Mouse (Mus musculus): ENCODE results near the gene Klf12. TPM values are rescaled to one million over a fixed set of nuclear protein-coding genes. Genes with fewer than 3 reads are reported as not detected.

Klf12 gene
- polyA plus RNA-seq, 1 experiment from 2014 or later: 5.7 TPM

- no peak overlapping the region for H3K27ac ChIP-seq (replicated peaks in 1 of 2; ENCODE audit: control insufficient read depth in 1 of 2, insufficient read depth in 1 of 2, low read depth in 2 of 2, low read length in 2 of 2)
- H3K4me3 ChIP-seq (ENCODE audit: control insufficient read depth in 1 of 2, insufficient read depth in 1 of 2, low read depth in 1 of 2, low read length in 2 of 2): no peak overlapping the region
- no peaks in the 10 kb centered on the region for H3K36me3 ChIP-seq (ENCODE audit: control insufficient read depth, insufficient read depth, low read length)
- H3K4me1 ChIP-seq (ENCODE audit: control insufficient read depth in 2 of 2, insufficient read depth in 2 of 2, low read length in 2 of 2): no peaks in the 10 kb centered on the region
- 74% methylated on average over 4 of the region's 4 CpGs for WGBS
- no peaks in the 10 kb centered on the region for H3K9me3 ChIP-seq (ENCODE audit: control insufficient read depth, low read length)
- no peak overlapping the region for H3K9ac ChIP-seq (ENCODE audit: low read length)
- ATAC-seq (ENCODE audit: insufficient number of reproducible peaks, insufficient read depth, low FRiP score, low read depth): no peak
- H3K27me3 ChIP-seq (ENCODE audit: control insufficient read depth, insufficient read depth, low read length): no peaks in the 10 kb centered on the region
- no peak overlapping the region for H3K4me2 ChIP-seq (ENCODE audit: low read length)
Measured at GRCm38 (mm10) chr14:100132479-100132878, 152.0 kb downstream of the Klf12 start.

- no peak overlapping the region for H3K27ac ChIP-seq (replicated peaks in 1 of 2; ENCODE audit: control insufficient read depth in 1 of 2, insufficient read depth in 1 of 2, low read depth in 2 of 2, low read length in 2 of 2)
- ATAC-seq (ENCODE audit: insufficient number of reproducible peaks, insufficient read depth, low FRiP score, low read depth): no peak
- H3K27me3 ChIP-seq (ENCODE audit: control insufficient read depth, insufficient read depth, low read length): no peaks in the 10 kb centered on the region
- no peaks in the 10 kb centered on the region for H3K9me3 ChIP-seq (ENCODE audit: control insufficient read depth, low read length)
- H3K4me3 ChIP-seq (ENCODE audit: control insufficient read depth in 1 of 2, insufficient read depth in 1 of 2, low read depth in 1 of 2, low read length in 2 of 2): no peak overlapping the region
- no peak overlapping the region for H3K4me2 ChIP-seq (ENCODE audit: low read length)
- H3K9ac ChIP-seq (ENCODE audit: low read length): no peak overlapping the region
- H3K36me3 ChIP-seq (ENCODE audit: control insufficient read depth, insufficient read depth, low read length): no peaks in the 10 kb centered on the region
- H3K4me1 ChIP-seq (ENCODE audit: control insufficient read depth in 2 of 2, insufficient read depth in 2 of 2, low read length in 2 of 2): 0 out of 4 replicates have a peak, but pooled peaks cover 0 to 1% of the 10 kb centered on the region in 2 experiments
- WGBS: 90% methylated on average over 6 of the region's 6 CpGs
Measured at GRCm38 (mm10) chr14:100126126-100126525, 158.4 kb downstream of the Klf12 start.

DNA sequence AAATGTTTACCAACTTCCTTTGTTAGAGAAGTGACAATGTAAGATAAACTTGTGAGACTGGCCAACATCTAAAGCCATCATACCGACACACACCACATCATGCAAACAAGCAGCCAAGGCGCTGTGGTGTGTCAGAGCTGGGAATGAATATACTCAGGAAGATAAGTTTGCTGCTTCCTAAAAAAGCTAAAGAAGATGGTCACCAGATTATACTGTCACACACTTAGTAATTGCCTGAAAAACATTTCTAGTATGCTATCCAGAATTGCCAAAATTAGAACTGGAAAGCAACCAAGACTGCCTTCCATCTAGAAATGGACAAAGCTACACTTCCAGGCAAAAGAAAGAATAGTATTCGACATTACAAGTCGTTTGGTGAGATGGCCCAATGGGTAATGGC is 163.4 kb downstream of the Klf12 start:
- WGBS: 77% methylated on average over 4 of the region's 4 CpGs
- Histone ChIP-seq H3K27ac (replicated peaks in 1 of 2; ENCODE audit: control insufficient read depth in 1 of 2, insufficient read depth in 1 of 2, low read depth in 2 of 2, low read length in 2 of 2) (no peak overlapping the region), H3K9ac (ENCODE audit: low read length) (no peak overlapping the region), H3K36me3 (ENCODE audit: control insufficient read depth, insufficient read depth, low read length) (no peaks in the 10 kb centered on the region), H3K4me1 (ENCODE audit: control insufficient read depth in 2 of 2, insufficient read depth in 2 of 2, low read length in 2 of 2) (0 out of 4 replicates have a peak, but pooled peaks cover 0 to 4% of the 10 kb centered on the region in 2 experiments), H3K4me2 (ENCODE audit: low read length) (no peak overlapping the region), H3K4me3 (ENCODE audit: control insufficient read depth in 1 of 2, insufficient read depth in 1 of 2, low read depth in 1 of 2, low read length in 2 of 2) (no peak overlapping the region), H3K9me3 (ENCODE audit: control insufficient read depth, low read length) (no peaks in the 10 kb centered on the region), H3K27me3 (ENCODE audit: control insufficient read depth, insufficient read depth, low read length) (no peaks in the 10 kb centered on the region)
- ATAC-seq (ENCODE audit: insufficient number of reproducible peaks, insufficient read depth, low FRiP score, low read depth): no peak

DNA sequence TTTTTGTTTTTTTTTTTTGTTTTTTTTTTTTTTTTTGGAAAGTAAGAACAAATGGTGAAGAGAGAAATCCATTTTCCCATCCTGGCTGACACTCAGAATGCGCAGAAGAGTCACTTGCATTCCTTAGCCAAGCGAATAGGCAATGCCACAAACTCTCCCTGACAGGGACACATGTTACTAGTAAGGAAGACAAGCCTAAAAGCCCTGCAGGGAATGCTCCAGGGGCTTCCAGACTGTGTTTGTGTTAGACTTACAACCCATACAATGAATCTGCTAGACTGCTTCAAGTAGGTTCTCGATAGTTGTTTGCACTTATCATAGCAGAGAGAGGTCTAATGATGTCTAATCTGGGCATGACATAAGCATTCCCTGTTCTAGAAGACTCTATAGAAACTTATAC is 164.6 kb downstream of the Klf12 start:
- 69% methylated on average over 3 of the region's 3 CpGs for WGBS
- Histone ChIP-seq H3K9me3 (ENCODE audit: control insufficient read depth, low read length) (no peaks in the 10 kb centered on the region), H3K4me2 (ENCODE audit: low read length) (no peak overlapping the region), H3K36me3 (ENCODE audit: control insufficient read depth, insufficient read depth, low read length) (no peaks in the 10 kb centered on the region), H3K27ac (replicated peaks in 1 of 2; ENCODE audit: control insufficient read depth in 1 of 2, insufficient read depth in 1 of 2, low read depth in 2 of 2, low read length in 2 of 2) (no peak overlapping the region), H3K4me3 (ENCODE audit: control insufficient read depth in 1 of 2, insufficient read depth in 1 of 2, low read depth in 1 of 2, low read length in 2 of 2) (no peak overlapping the region), H3K9ac (ENCODE audit: low read length) (no peak overlapping the region), H3K27me3 (ENCODE audit: control insufficient read depth, insufficient read depth, low read length) (no peaks in the 10 kb centered on the region), H3K4me1 (ENCODE audit: control insufficient read depth in 2 of 2, insufficient read depth in 2 of 2, low read length in 2 of 2) (0 out of 4 replicates have a peak, but pooled peaks cover 0 to 4% of the 10 kb centered on the region in 2 experiments)
- no peak for ATAC-seq (ENCODE audit: insufficient number of reproducible peaks, insufficient read depth, low FRiP score, low read depth)

DNA sequence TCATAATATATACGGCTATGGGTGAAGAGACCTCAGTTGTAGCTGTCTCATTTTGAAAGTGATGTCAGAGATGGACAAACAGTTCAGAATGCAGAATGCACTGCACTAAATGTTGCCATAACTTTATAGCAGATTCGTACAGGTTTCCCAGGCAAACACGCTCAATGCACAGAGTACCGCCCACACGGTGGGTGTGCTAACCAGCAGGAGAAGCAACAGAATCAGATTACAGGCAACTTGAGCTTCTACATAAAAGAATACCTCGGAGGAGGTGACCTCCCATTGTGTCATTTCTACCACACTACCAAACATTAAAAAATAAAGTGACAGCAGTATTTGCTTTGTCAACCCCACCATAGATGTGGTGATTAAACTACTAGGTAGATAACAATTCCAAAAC is 171.1 kb downstream of the Klf12 start:
- no peak for ATAC-seq (ENCODE audit: insufficient number of reproducible peaks, insufficient read depth, low FRiP score, low read depth)
- H3K27me3 ChIP-seq (ENCODE audit: control insufficient read depth, insufficient read depth, low read length): no peaks in the 10 kb centered on the region
- H3K9me3 ChIP-seq (ENCODE audit: control insufficient read depth, low read length): no peaks in the 10 kb centered on the region
- no peak overlapping the region for H3K4me2 ChIP-seq (ENCODE audit: low read length)
- WGBS: 77% methylated on average over 6 of the region's 6 CpGs
- H3K36me3 ChIP-seq (ENCODE audit: control insufficient read depth, insufficient read depth, low read length): no peaks in the 10 kb centered on the region
- no peak overlapping the region for H3K9ac ChIP-seq (ENCODE audit: low read length)
- no peak overlapping the region for H3K27ac ChIP-seq (replicated peaks in 1 of 2; ENCODE audit: control insufficient read depth in 1 of 2, insufficient read depth in 1 of 2, low read depth in 2 of 2, low read length in 2 of 2)
- peaks cover 0 to 4% of the 10 kb centered on the region in 2 experiments; a peak in 1 of 4 replicates for H3K4me1 ChIP-seq (ENCODE audit: control insufficient read depth in 2 of 2, insufficient read depth in 2 of 2, low read length in 2 of 2)
- H3K4me3 ChIP-seq (ENCODE audit: control insufficient read depth in 1 of 2, insufficient read depth in 1 of 2, low read depth in 1 of 2, low read length in 2 of 2): no peak overlapping the region

DNA sequence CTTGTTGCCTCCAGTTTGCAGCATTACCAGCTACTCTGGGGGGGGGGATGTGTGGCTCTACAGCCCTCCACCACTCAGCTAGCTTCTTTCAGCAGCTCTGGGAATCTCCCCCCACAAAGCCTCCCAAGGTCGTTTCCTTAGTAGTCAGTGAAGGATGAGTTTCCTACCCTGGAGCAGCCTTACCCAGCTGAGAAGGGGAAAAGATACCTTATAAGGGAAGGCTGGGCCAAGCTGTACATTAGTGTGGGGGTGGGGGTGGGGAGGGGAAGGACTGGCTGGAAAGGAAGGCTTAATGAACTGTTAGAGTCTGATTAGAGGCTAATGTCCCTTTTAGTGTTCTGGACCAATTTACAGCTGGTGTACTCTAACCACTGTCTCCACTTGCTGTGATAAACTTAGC is 172.7 kb downstream of the Klf12 start:
- H3K4me3 ChIP-seq (ENCODE audit: control insufficient read depth in 1 of 2, insufficient read depth in 1 of 2, low read depth in 1 of 2, low read length in 2 of 2): no peak overlapping the region
- no peak for ATAC-seq (ENCODE audit: insufficient number of reproducible peaks, insufficient read depth, low FRiP score, low read depth)
- no peak overlapping the region for H3K27ac ChIP-seq (replicated peaks in 1 of 2; ENCODE audit: control insufficient read depth in 1 of 2, insufficient read depth in 1 of 2, low read depth in 2 of 2, low read length in 2 of 2)

DNA sequence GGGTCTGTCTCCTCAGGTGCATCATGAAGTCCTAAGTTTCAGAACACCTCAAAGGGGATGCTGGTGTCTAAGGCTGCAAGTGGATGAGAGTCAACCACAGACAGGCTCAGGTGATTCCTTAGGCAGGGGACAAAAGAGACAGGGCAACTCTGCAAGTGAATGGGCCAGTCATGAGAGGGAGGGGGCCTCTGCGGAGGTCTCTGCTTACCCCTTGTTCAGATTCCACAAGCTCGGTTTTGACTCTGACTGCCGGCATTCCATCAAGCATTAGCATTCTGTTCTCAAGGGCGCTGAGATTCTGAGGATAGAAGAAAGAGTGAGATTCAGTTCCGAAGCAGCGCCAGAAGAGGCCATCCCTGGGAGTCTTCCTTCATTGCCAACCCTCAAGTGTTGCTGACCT is 174.9 kb downstream of the Klf12 start:
- Histone ChIP-seq H3K27ac (replicated peaks in 1 of 2; ENCODE audit: control insufficient read depth in 1 of 2, insufficient read depth in 1 of 2, low read depth in 2 of 2, low read length in 2 of 2) (no peak overlapping the region), H3K9ac (ENCODE audit: low read length) (no peak overlapping the region), H3K9me3 (ENCODE audit: control insufficient read depth, low read length) (no peaks in the 10 kb centered on the region), H3K27me3 (ENCODE audit: control insufficient read depth, insufficient read depth, low read length) (no peaks in the 10 kb centered on the region), H3K4me1 (ENCODE audit: control insufficient read depth in 2 of 2, insufficient read depth in 2 of 2, low read length in 2 of 2) (peaks cover 2 to 4% of the 10 kb centered on the region in 2 experiments; a peak in 2 of 4 replicates), H3K4me3 (ENCODE audit: control insufficient read depth in 1 of 2, insufficient read depth in 1 of 2, low read depth in 1 of 2, low read length in 2 of 2) (no peak overlapping the region), H3K4me2 (ENCODE audit: low read length) (no peak overlapping the region), H3K36me3 (ENCODE audit: control insufficient read depth, insufficient read depth, low read length) (no peaks in the 10 kb centered on the region)
- WGBS: 27% methylated on average over 6 of the region's 6 CpGs
- ATAC-seq (ENCODE audit: insufficient number of reproducible peaks, insufficient read depth, low FRiP score, low read depth): no peak

More for the DNA sequence above, 172.7 kb downstream of the Klf12 start:
- Histone ChIP-seq H3K9ac (ENCODE audit: low read length) (no peak overlapping the region), H3K4me1 (ENCODE audit: control insufficient read depth in 2 of 2, insufficient read depth in 2 of 2, low read length in 2 of 2) (peaks cover 0 to 4% of the 10 kb centered on the region in 2 experiments; a peak in 1 of 4 replicates), H3K4me2 (ENCODE audit: low read length) (no peak overlapping the region), H3K9me3 (ENCODE audit: control insufficient read depth, low read length) (no peaks in the 10 kb centered on the region), H3K36me3 (ENCODE audit: control insufficient read depth, insufficient read depth, low read length) (no peaks in the 10 kb centered on the region), H3K27me3 (ENCODE audit: control insufficient read depth, insufficient read depth, low read length) (no peaks in the 10 kb centered on the region)
- WGBS: 7% methylated on average over 1 of the region's 1 CpGs

GRCm38 (mm10) chr14:100105570-100105969 is 178.9 kb downstream of the Klf12 start:
- H3K9me3 ChIP-seq (ENCODE audit: control insufficient read depth, low read length): no peaks in the 10 kb centered on the region
- H3K4me1 ChIP-seq (ENCODE audit: control insufficient read depth in 2 of 2, insufficient read depth in 2 of 2, low read length in 2 of 2): peaks cover 0 to 2% of the 10 kb centered on the region in 2 experiments; a peak in 1 of 4 replicates
- no peaks in the 10 kb centered on the region for H3K27me3 ChIP-seq (ENCODE audit: control insufficient read depth, insufficient read depth, low read length)
- H3K4me2 ChIP-seq (ENCODE audit: low read length): no peak overlapping the region
- H3K36me3 ChIP-seq (ENCODE audit: control insufficient read depth, insufficient read depth, low read length): no peaks in the 10 kb centered on the region
- H3K4me3 ChIP-seq (ENCODE audit: control insufficient read depth in 1 of 2, insufficient read depth in 1 of 2, low read depth in 1 of 2, low read length in 2 of 2): no peak overlapping the region
- H3K27ac ChIP-seq (replicated peaks in 1 of 2; ENCODE audit: control insufficient read depth in 1 of 2, insufficient read depth in 1 of 2, low read depth in 2 of 2, low read length in 2 of 2): no peak overlapping the region
- no peak for ATAC-seq (ENCODE audit: insufficient number of reproducible peaks, insufficient read depth, low FRiP score, low read depth)
- 75% methylated on average over 10 of the region's 10 CpGs for WGBS
- no peak overlapping the region for H3K9ac ChIP-seq (ENCODE audit: low read length)
